Mouse (Mus musculus) ES-E14 (cell line): ENCODE results near the gene Stk11ip.

Source experiments
- HCFC1 ChIP-seq: IDR thresholded peaks from 2 replicates; pipeline ENCODE4 v1.6.1; 2012; ENCODE audit warnings: low read length, inconsistent platforms, borderline replicate concordance; ENCODE audit not compliant: insufficient read depth
- MAFK ChIP-seq: IDR thresholded peaks from 2 replicates; pipeline ENCODE4 v1.6.1; 2014; ENCODE audit warnings: mild to moderate bottlenecking, low read depth, low read length, inconsistent platforms; ENCODE audit not compliant: insufficient read depth

DNA sequence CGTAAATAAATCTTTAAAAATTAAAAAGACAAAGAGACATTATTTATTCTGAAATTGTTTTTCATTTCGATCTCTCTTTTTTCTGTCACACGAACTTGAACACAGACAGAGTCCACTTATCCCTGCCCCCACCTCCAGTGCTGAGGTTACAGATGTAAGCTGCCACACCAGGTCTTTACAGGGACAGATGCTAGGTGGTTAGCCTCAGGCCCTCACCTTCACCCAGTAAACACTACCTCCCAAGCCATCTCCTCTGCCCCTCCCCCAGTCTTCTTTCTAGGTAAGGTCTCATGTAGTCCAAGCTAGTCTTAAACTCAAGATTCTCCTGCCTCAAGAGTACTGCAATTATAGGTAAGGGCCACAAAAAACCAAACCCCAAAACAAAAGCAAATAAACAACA is 8.8 kb upstream of the Stk11ip start:
- TF ChIP-seq HCFC1, result no peak
- no peak for TF ChIP-seq MAFK
